Mouse (Mus musculus) macrophage (primary cell): ENCODE measurements around the gene Myh14. TPM values are rescaled to one million over a fixed set of nuclear protein-coding genes. Genes with fewer than 3 reads are reported as not detected.

Experiments used
- H3K27ac ChIP-seq: fragments of 350-480 bp; formaldehyde crosslinking; 2 replicates; pipeline ENCODE4 v1.9.0; 2021
- H3K36me3 ChIP-seq: fragments of 350-480 bp; formaldehyde crosslinking; 2 replicates; pipeline ENCODE4 v1.9.0; 2021; ENCODE audit errors: inconsistent target
- H3K4me3 ChIP-seq: fragments of 350-480 bp; formaldehyde crosslinking; 2 replicates; pipeline ENCODE4 v1.9.0; 2021; ENCODE audit errors: inconsistent target
- H3K79me2 ChIP-seq: fragments of 350-480 bp; formaldehyde crosslinking; 2 replicates; pipeline ENCODE4 v1.9.0; 2021; ENCODE audit errors: inconsistent target
- WGBS: methylation state at CpG from one replicate; pipeline ENCODE4 v1.1.7; 2026; ENCODE audit warnings: inconsistent platforms; ENCODE audit not compliant: missing documents; 5-methylcytosine and 5-hydroxymethylcytosine counted together
- polyA plus RNA-seq: library from polyadenylated mRNA; stranded (reverse); fragments of 250-400 nt; gene quantifications from 3 replicates; pipeline ENCODE4 v1.2.4, GENCODE M21; 2018; ENCODE audit warnings: inconsistent platforms

Myh14 gene
- polyA plus RNA-seq, 1 experiment from 2014 or later: not detected

DNA sequence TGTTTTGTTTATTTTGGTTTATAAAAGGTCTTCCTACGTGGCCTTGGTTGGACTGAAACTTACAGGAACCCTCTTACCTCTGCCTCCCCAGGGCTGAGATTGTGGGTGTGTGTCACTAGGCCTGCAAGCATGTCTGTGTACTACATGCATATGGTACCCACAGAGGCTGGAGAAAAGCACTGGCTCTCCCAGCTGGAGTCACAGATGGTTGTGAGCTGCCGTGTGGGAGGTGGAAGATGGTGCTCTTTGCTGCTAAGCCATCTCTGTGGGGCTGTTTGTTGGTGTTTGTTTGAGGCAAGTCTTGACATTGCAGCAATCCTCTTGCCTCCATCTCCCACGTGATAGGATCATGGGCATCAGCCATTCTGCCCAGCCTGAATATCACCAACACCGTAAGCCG is 9.4 kb downstream of the Myh14 start:
- Histone ChIP-seq H3K36me3 (no peaks in the 10 kb centered on the region), H3K4me3 (no peak overlapping the region), H3K27ac (no peak overlapping the region), H3K79me2 (no peaks in the 10 kb centered on the region)
- 90% methylated on average over 5 of the region's 5 CpGs for WGBS

DNA sequence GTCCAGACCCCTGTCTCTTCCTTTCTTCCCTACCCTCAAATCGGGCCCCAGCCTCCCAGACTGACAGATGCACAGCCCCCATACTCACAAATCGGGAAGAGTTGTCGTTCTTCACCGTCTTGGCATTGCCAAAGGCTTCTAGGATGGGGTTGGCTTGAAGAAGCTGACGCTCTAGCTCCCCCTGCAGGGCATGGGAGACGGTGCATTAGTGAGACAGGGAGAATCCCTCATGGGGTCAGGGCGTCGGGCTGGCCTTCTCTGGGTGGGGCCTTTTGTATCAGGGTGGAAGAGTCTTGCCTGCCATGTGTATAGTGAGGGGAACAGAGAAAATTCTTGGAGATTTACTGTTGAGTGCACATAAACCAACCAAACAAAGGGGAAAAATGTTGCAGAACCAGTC is 15.1 kb downstream of the Myh14 start:
- no peaks in the 10 kb centered on the region for H3K79me2 ChIP-seq
- H3K4me3 ChIP-seq: no peak overlapping the region
- H3K27ac ChIP-seq: no peak overlapping the region
- WGBS: 16% methylated on average over 8 of the region's 8 CpGs
- no peaks in the 10 kb centered on the region for H3K36me3 ChIP-seq

DNA sequence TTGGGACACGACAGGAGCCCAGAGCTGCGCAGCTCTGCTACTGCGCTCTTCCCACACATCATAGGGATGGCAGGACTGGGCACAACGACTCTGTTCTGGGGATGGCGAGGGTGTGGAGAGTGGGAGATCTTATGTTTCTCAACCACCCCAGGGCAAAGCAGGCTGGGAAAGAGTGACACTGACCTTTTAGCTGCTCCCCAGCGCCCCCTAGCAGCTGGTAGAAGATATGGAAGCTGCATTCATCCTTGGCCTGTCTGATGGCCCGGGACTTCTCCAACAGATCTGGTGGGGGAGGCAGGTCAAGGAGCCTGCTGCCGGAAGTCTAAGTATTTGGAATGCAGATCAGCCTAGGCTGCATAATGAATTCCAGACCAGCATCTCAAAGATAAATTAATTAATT is 16.9 kb downstream of the Myh14 start:
- WGBS: 61% methylated on average over 8 of the region's 8 CpGs
- Histone ChIP-seq H3K36me3 (no peaks in the 10 kb centered on the region), H3K79me2 (no peaks in the 10 kb centered on the region), H3K27ac (no peak overlapping the region), H3K4me3 (no peak overlapping the region)

DNA sequence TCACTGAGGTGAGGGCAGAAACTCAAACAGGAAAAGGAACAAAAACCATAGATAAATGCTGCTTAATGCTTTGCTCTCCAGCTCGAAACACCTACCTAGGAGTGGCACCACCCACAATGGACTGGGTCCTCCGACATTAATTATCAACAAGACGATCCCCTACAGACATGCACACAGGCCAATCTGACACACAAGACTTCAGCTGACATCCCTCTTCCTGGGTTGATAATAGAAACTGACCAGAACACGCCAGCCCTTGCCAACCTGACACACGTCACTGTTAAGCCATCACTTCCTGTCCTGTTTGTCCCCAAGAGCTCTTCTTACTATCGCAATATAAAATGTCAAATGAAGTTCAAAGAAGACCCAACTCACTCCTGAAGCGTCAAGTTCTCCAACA is 19.2 kb downstream of the Myh14 start:
- no peak overlapping the region for H3K27ac ChIP-seq
- no peaks in the 10 kb centered on the region for H3K79me2 ChIP-seq
- H3K36me3 ChIP-seq: no peaks in the 10 kb centered on the region
- H3K4me3 ChIP-seq: no peak overlapping the region
- 60% methylated on average over 7 of the region's 7 CpGs for WGBS

DNA sequence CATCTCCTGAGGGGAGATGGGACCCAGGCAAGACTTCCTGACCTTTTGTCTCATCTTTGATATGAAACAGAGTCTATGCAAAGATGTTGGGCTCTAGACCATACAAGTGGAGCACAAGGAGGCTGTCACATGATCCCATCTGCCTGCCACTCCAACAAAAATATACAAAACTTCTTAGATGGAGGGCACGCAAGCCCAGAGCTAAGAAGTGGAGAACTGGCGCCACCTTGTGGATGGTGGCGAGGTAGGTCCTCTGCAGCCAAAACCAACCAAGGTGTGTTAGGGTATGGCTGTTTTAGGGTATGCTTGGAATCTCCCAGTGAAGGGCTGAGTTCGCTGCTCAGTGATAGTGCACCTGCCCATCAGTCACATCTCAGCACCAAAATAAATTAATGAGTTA is 20.7 kb downstream of the Myh14 start:
- no peaks in the 10 kb centered on the region for H3K79me2 ChIP-seq
- WGBS: 3% methylated on average over 3 of the region's 4 CpGs
- H3K27ac ChIP-seq: no peak overlapping the region
- no peaks in the 10 kb centered on the region for H3K36me3 ChIP-seq
- H3K4me3 ChIP-seq: no peak overlapping the region

DNA sequence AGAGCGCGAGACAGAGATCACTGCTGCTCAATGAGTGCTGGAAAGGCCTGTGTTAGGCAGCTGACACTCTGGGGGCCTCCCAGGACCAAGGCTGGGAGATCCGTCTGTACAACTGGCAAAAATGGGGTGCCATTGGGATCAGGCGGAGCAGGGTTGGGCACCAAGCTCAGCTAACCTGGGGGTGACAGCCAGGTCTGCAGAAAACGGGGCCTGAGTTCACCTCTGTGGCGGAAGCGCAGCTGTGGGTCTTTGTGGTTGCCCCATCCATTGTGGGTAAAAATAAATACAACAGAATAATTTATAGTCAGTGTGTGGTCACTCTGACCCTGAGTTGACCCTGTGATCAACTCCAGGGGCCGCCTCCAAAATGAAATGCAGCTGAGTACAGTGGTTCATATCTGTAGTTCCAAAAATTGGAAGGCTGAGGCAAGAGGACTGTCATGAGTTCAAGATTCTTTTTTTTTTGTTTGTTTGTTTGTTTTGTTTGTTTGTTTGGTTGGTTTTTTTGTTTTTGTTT is 21.5 kb downstream of the Myh14 start:
- H3K79me2 ChIP-seq: no peaks in the 10 kb centered on the region
- 54% methylated on average over 8 of the region's 8 CpGs for WGBS
- H3K36me3 ChIP-seq: no peaks in the 10 kb centered on the region
- no peak overlapping the region for H3K27ac ChIP-seq
- no peak overlapping the region for H3K4me3 ChIP-seq

DNA sequence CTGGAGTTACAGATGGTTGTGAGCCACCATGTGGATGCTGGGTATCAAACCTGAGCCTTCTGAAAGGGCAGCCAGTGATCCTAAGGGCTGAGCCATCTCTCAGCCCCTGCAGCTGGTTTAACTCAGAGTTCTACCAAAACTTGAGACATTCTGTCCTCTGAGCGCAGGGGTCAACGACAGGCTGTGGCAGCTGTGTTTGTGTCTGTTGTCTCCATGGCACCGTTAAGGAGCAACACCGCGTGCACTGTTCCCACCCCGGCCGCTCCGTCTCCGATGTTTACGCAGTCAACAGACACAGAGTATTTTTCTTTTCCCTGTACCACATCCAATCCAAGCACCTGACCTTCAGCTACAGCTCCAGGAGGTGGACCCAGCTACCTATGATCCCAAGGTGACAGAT is 22.9 kb downstream of the Myh14 start:
- no peaks in the 10 kb centered on the region for H3K36me3 ChIP-seq
- H3K27ac ChIP-seq: no peak overlapping the region
- no peaks in the 10 kb centered on the region for H3K79me2 ChIP-seq
- H3K4me3 ChIP-seq: no peak overlapping the region
- WGBS: 80% methylated on average over 10 of the region's 10 CpGs

DNA sequence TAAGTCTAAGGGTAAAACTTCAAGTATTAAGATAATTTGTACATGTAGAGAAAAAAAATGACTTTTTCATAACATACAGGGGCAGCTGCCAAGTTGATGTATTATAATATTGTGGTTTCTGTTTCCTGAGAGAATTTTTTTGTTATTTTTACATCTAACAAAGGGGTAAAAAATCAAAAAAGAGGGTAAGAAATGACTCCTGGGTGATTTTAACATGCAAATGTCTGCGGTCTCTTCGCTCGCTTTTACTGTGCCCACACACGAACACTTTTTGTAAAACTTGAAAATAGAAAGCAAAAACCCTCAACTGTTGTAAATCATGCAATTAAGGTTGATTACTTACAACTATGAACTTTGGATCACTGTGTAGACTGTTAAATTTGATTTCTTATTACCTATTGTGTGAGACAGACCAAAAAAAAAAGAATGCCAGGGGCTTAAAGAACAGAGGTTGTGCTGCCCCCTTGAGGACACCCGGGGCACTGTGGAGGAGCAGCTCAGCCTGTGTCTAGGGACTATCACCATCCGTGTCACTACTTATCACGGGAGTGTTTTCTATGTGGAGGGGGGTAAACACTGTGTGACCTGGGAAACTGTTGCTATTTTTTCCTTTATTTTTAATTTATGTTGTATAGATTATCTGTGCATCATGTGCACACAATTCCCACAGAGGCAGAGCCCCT is 23.5 kb downstream of the Myh14 start:
- H3K36me3 ChIP-seq: no peaks in the 10 kb centered on the region
- H3K79me2 ChIP-seq: no peaks in the 10 kb centered on the region
- H3K4me3 ChIP-seq: no peak overlapping the region
- no peak overlapping the region for H3K27ac ChIP-seq
- 38% methylated on average over 7 of the region's 7 CpGs for WGBS

DNA sequence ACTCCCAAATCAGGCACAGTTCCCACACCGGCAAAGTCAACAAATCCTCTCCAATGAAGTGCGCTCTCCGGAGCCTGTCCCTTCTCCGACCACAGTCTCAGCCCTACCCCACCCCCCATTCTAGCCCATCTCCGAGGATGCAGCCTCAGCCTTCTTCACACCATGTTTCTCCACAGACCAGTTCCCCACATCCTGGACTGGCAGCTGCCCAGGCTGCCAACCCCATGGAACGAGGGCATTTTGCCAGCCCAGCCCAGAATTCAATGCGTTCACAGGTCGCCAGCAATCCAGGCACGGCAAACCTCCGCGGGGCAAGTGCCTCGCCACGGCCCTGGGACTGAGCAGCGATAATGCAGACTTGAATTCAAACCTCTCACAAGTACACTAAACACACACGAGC is 24.7 kb downstream of the Myh14 start:
- no peaks in the 10 kb centered on the region for H3K36me3 ChIP-seq

DNA sequence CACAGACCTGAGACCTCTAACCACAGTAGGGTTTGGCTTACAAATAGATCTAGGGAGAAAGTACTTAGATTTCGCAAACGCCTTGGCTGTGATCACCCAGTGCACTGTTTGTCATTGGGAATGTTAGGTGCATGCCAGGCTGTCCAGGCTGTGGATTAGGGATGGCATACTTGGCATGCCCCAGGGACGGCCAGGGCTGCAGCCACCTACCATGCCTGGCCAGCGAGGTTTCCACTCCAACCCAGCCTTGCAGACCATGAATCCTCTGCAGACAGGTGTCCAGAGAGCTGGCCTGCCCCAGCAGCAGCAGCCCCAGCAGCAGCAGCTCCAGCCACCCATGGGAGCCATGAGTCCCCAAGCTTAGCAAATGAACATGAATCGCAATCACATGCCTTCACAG is 25.4 kb downstream of the Myh14 start:
- H3K79me2 ChIP-seq: no peaks in the 10 kb centered on the region
- no peaks in the 10 kb centered on the region for H3K36me3 ChIP-seq
- WGBS: 83% methylated on average over 5 of the region's 5 CpGs

More for the DNA sequence above, 24.7 kb downstream of the Myh14 start:
- Histone ChIP-seq H3K27ac (no peak overlapping the region), H3K79me2 (no peaks in the 10 kb centered on the region), H3K4me3 (no peak overlapping the region)
- WGBS: 12% methylated on average over 15 of the region's 15 CpGs

DNA sequence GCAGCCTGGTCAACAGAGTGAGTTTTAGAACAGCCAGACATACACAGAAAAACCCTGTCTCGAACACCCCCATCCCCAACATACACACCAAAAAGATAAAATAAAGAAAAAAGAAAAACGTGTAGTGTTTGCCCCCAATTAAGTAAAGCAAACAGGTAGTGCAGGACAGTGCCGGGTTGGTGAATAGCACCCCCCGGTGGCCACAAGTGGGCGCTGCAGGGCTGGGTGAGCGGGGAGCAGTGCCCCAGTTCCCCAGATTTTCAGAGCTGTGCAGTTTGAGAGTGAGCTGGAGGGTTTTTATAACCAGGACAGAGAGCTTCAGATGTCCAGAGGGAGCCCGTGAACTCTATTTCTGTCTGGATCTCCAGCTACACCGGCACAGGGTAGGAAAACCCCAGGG is 28.8 kb downstream of the Myh14 start:
- 24% methylated on average over 8 of the region's 8 CpGs for WGBS
- no peak overlapping the region for H3K4me3 ChIP-seq
- no peak overlapping the region for H3K27ac ChIP-seq

More for the DNA sequence above, 25.4 kb downstream of the Myh14 start:
- Histone ChIP-seq H3K27ac (no peak overlapping the region), H3K4me3 (no peak overlapping the region)

DNA sequence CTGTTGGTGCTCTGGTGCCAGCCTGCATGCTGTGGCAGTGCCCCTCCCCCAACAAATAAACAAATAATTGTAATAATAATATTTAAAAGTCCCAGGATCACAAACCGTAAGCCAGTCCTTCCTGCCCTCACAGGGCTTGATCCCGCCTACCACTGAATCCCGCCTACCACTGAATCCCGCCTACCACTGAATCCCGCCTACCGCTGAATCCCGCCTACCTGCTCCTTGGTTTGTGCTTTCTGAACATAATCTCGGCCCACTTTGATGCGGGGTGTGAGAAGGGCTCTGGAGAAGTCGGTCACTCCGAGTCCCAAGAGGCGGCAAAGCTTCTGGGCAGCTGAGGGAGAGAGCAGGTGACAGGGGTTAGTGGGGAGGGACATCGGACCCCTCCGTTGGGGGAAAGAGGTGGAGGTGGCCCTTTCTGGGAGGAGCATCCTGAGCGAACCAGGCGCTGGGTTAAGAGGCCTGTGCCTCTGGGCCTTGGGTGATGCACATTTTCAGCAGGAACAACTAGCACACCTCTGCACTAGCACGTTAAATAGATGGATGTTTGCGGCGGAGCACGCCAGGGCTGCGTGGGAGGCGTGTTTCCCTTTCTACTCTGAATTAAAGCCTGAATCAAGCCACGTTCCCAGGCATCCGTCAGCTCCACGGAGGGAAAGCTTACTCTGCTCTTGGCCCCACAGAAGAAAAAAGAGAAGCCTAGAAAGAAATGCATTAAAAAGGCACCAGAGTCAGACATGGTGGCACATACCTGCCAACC is 29.6 kb downstream of the Myh14 start:
- H3K36me3 ChIP-seq: no peaks in the 10 kb centered on the region
- H3K27ac ChIP-seq: no peak overlapping the region
- H3K79me2 ChIP-seq: no peaks in the 10 kb centered on the region
- H3K4me3 ChIP-seq: no peak overlapping the region
- WGBS: 22% methylated on average over 25 of the region's 25 CpGs

More for the DNA sequence above, 28.8 kb downstream of the Myh14 start:
- no peaks in the 10 kb centered on the region for H3K79me2 ChIP-seq
- H3K36me3 ChIP-seq: no peaks in the 10 kb centered on the region

DNA sequence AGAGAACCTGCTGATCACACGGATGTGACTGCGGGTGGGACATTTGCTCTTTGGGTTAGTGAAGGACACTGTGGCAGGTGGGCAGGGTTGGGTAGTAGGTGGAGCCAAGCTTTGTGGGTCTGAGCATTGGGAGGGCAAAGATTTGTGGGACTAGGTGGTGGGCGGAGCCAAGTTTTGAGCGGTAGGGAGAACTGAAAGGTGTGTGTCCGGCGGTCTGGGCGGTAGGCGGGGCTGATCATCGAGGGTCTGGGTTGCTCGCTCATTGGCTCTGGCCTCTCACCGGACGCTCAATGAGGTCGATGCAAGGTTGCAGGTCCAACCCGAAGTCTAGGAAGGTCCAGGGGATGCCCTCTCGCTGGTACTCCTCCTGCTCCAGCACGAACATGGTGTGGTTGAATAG is 32.0 kb downstream of the Myh14 start:
- H3K27ac ChIP-seq: no peak overlapping the region
- H3K36me3 ChIP-seq: no peaks in the 10 kb centered on the region
- no peaks in the 10 kb centered on the region for H3K79me2 ChIP-seq
- 13% methylated on average over 16 of the region's 16 CpGs for WGBS
- H3K4me3 ChIP-seq: no peak overlapping the region

DNA sequence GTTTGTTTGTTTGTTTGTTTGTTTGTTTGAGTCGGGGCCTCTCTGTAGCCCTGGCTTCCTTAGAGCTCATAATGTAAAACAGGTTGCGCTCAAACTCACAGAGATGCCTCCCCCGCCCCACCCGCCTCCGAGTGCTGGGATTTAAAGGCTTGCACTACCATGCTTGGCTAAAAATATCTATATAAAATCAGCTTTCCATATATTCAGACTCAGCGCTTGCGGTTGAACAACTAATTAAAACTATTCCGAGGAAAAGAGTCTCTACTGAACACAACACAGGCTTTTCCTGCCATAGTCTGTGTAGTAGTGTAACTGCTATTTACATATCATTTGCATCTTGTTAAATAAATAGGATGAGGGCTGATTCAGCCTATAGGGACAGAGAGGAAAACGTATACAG is 34.0 kb downstream of the Myh14 start:
- Histone ChIP-seq H3K27ac (no peak overlapping the region), H3K79me2 (no peaks in the 10 kb centered on the region), H3K36me3 (no peaks in the 10 kb centered on the region), H3K4me3 (no peak overlapping the region)
- 93% methylated on average over 9 of the region's 9 CpGs for WGBS

DNA sequence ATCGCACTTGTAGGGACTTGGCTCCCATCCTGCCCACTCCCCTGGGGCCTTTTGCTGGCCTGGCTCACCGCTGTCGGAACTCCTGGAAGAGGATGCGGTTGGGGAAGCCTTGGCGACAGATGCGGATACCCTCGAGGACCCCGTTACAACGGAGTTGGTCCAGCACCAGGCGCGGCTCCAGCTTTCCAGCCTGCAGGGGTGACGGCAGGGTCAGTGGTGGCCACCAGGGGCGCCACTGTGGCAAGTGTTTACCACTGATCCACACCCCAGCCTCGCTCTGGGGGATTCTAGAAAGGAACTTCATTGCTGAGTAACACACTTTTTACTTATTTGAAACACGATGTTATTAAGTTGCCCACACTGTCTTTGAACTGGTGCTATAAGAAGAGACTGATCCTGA is 37.2 kb downstream of the Myh14 start:
- H3K79me2 ChIP-seq: no peaks in the 10 kb centered on the region
- 21% methylated on average over 15 of the region's 15 CpGs for WGBS

More for the DNA sequence above, 37.2 kb downstream of the Myh14 start:
- Histone ChIP-seq H3K36me3 (no peaks in the 10 kb centered on the region), H3K4me3 (no peak overlapping the region), H3K27ac (no peak overlapping the region)
